Mouse (Mus musculus): ENCODE data around the gene Mtmr11. TPM values are rescaled to one million over a fixed set of nuclear protein-coding genes. Genes with fewer than 3 reads are reported as not detected.

The Mtmr11 gene
- polyA plus RNA-seq, 1 experiment from 2014 or later, result 28.7 TPM

DNA sequence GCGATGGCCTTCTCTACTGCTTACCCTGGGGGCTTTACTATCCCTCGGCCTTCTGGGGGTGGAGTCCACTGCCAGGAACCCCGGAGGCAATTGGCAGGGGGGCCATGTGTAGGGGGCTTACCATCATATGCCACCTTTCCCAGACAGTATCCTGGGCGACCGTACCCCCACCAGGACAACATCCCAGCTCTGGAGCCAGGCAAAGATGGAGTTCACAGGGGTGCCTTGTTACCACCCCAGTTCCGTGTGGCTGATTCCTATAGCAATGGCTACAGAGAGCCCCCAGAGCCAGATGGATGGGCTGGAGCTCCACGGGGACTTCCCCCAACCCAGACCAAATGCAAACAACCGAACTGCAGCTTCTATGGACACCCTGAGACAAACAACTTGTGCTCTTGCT is 6.3 kb upstream of the Mtmr11 start:
- no peak for TF ChIP-seq CTCF (IDR thresholded peaks at IDR 0.05; ENCODE audit: low read depth)
- ATAC-seq, result no peak
- Histone ChIP-seq H3K9ac (ENCODE audit: low read depth, low read length) (no peak overlapping the region), H3K9me3 (ENCODE audit: control insufficient read depth) (no peaks in the 10 kb centered on the region), H3K27ac (ENCODE audit: low read depth, low read length) (no peak overlapping the region), H3K27me3 (replicated peaks; ENCODE audit: control insufficient read depth, insufficient read depth, low read length) (no peaks in the 10 kb centered on the region), H3K4me1 (replicated peaks; ENCODE audit: control insufficient read depth, insufficient read depth, low read length) (peaks cover 2% of the 10 kb centered on the region; the same call in 1 of the 2 replicates), H3K4me2 (replicated peaks; ENCODE audit: low read depth) (no peak overlapping the region), H3K4me3 (ENCODE audit: low read depth, low read length) (no peak overlapping the region), H3K36me3 (ENCODE audit: control insufficient read depth, insufficient read depth) (peaks cover 55% of the 10 kb centered on the region)
- 81% methylated on average over 8 of the region's 8 CpGs for WGBS

DNA sequence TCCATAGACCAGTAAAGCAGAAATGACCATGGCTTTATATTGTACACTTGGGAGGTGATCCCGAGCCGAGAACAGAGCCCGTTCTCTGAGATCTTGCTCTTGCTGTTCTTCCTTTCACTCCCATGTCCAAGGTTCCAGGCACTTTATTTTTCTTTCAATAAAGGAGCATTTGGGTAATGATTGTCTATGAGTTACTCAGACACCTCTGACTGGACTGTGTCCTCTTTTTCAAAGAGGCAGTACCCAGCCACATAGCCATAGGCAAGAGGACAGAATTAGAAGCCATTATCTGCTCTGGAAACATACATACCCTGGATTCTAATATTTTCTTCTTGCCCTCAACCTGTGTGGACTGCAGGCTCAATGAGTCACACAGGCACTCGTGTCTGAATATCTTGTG is 2.0 kb upstream of the Mtmr11 start:
- Histone ChIP-seq H3K9me3 (ENCODE audit: control insufficient read depth) (no peaks in the 10 kb centered on the region), H3K27ac (ENCODE audit: low read depth, low read length) (peak overlapping the region; percentile 97), H3K4me3 (ENCODE audit: low read depth, low read length) (no peak overlapping the region), H3K9ac (ENCODE audit: low read depth, low read length) (no peak overlapping the region), H3K4me2 (replicated peaks; ENCODE audit: low read depth) (peak overlapping the region; percentile 87), H3K36me3 (ENCODE audit: control insufficient read depth, insufficient read depth) (peaks cover 13% of the 10 kb centered on the region), H3K4me1 (replicated peaks; ENCODE audit: control insufficient read depth, insufficient read depth, low read length) (peaks cover 13% of the 10 kb centered on the region), H3K27me3 (replicated peaks; ENCODE audit: control insufficient read depth, insufficient read depth, low read length) (no peaks in the 10 kb centered on the region)
- no peak for TF ChIP-seq CTCF (IDR thresholded peaks at IDR 0.05; ENCODE audit: low read depth)
- ATAC-seq, result peak; percentile 59
- 25% methylated on average over 4 of the region's 4 CpGs for WGBS

- TF ChIP-seq CTCF (IDR thresholded peaks at IDR 0.05; ENCODE audit: low read depth), result no peak
- 27% methylated on average over 4 of the region's 4 CpGs for WGBS
- peak; percentile 87 for ATAC-seq
- H3K36me3 ChIP-seq (ENCODE audit: control insufficient read depth, insufficient read depth), result peaks cover 11% of the 10 kb centered on the region
- peaks cover 13% of the 10 kb centered on the region for H3K4me1 ChIP-seq (replicated peaks; ENCODE audit: control insufficient read depth, insufficient read depth, low read length)
- H3K9ac ChIP-seq (ENCODE audit: low read depth, low read length), result peak overlapping the region; percentile 67
- peak overlapping the region; percentile 53 for H3K4me3 ChIP-seq (ENCODE audit: low read depth, low read length)
- peak overlapping the region; percentile 87 for H3K4me2 ChIP-seq (replicated peaks; ENCODE audit: low read depth)
- no peaks in the 10 kb centered on the region for H3K9me3 ChIP-seq (ENCODE audit: control insufficient read depth)
- H3K27me3 ChIP-seq (replicated peaks; ENCODE audit: control insufficient read depth, insufficient read depth, low read length), result no peaks in the 10 kb centered on the region
- peak overlapping the region; percentile 97 for H3K27ac ChIP-seq (ENCODE audit: low read depth, low read length)
Measured at GRCm38 (mm10) chr3:96160222-96160802, 1.5 kb upstream of the Mtmr11 start.

- Histone ChIP-seq H3K4me2 (replicated peaks; ENCODE audit: low read depth) (peak overlapping the region; percentile 87), H3K4me1 (replicated peaks; ENCODE audit: control insufficient read depth, insufficient read depth, low read length) (peaks cover 13% of the 10 kb centered on the region), H3K4me3 (ENCODE audit: low read depth, low read length) (peak overlapping the region; percentile 53), H3K27ac (ENCODE audit: low read depth, low read length) (peak overlapping the region; percentile 97), H3K9ac (ENCODE audit: low read depth, low read length) (peak overlapping the region; percentile 67), H3K36me3 (ENCODE audit: control insufficient read depth, insufficient read depth) (peaks cover 4% of the 10 kb centered on the region; the same call in 1 of the 2 replicates), H3K9me3 (ENCODE audit: control insufficient read depth) (no peaks in the 10 kb centered on the region), H3K27me3 (replicated peaks; ENCODE audit: control insufficient read depth, insufficient read depth, low read length) (no peaks in the 10 kb centered on the region)
- TF ChIP-seq CTCF (IDR thresholded peaks at IDR 0.05; ENCODE audit: low read depth), result no peak
- ATAC-seq, result peak; percentile 72
- WGBS, result under 1% methylated on average over 12 of the region's 12 CpGs
Measured at GRCm38 (mm10) chr3:96160803-96161516, 844 bp upstream of the Mtmr11 start.

GRCm38 (mm10) chr3:96163040-96163439 is 1.2 kb downstream of the Mtmr11 start:
- H3K36me3 ChIP-seq (ENCODE audit: control insufficient read depth, insufficient read depth), result 0 out of 2 replicates have a peak, but pooled peaks cover 6% of the 10 kb centered on the region
- TF ChIP-seq CTCF (IDR thresholded peaks at IDR 0.05; ENCODE audit: low read depth), result no peak
- H3K9me3 ChIP-seq (ENCODE audit: control insufficient read depth), result no peaks in the 10 kb centered on the region
- no peak for ATAC-seq
- H3K27me3 ChIP-seq (replicated peaks; ENCODE audit: control insufficient read depth, insufficient read depth, low read length), result no peaks in the 10 kb centered on the region
- whole genome bisulfite sequencing, result 81% methylated on average over 6 of the region's 6 CpGs
- peak overlapping the region; percentile 97; the same call in 1 of the 2 replicates for H3K27ac ChIP-seq (ENCODE audit: low read depth, low read length)
- peaks cover 13% of the 10 kb centered on the region for H3K4me1 ChIP-seq (replicated peaks; ENCODE audit: control insufficient read depth, insufficient read depth, low read length)
- peak overlapping the region; percentile 53 for H3K4me3 ChIP-seq (ENCODE audit: low read depth, low read length)
- peak overlapping the region; percentile 87 for H3K4me2 ChIP-seq (replicated peaks; ENCODE audit: low read depth)
- peak overlapping the region; percentile 67; the same call in 1 of the 2 replicates for H3K9ac ChIP-seq (ENCODE audit: low read depth, low read length)

DNA sequence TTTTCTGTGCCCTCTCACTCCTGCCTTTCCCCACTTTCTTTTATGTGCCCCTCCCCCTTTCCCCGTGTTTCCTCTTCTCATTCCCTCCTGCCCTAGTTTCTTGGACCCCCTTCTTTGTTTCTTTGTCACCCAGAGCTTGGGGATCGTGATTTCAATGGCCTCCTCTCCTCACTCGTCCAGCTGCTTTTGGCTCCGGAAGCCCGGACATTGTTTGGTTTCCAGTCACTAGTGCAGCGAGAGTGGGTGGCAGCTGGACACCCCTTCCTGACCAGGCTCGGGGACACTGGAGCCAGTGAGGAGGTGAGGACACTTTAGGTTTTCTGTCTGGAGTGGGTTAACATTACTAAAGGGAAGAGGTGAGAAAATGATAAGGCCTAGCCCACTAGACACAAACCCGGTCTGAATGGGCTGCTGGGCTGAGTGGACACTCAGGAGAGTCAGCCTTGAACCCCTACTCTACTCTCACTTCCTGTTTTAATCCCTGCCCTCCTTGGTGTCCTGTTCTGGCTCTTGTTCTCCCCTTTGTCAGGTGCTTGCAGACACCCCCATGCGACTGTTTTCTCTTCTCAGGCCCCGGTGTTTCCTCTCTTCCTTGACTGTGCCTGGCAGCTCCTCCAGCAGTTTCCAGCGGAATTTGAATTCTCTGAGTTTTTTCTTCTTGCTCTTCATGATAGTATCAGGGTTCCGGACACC is 6.8 kb downstream of the Mtmr11 start:
- 72% methylated on average over 12 of the region's 12 CpGs for WGBS
- Histone ChIP-seq H3K36me3 (ENCODE audit: control insufficient read depth, insufficient read depth) (peaks cover 30% of the 10 kb centered on the region; the same call in 1 of the 2 replicates), H3K9me3 (ENCODE audit: control insufficient read depth) (no peaks in the 10 kb centered on the region), H3K9ac (ENCODE audit: low read depth, low read length) (no peak overlapping the region), H3K4me3 (ENCODE audit: low read depth, low read length) (no peak overlapping the region), H3K27ac (ENCODE audit: low read depth, low read length) (no peak overlapping the region), H3K4me1 (replicated peaks; ENCODE audit: control insufficient read depth, insufficient read depth, low read length) (peaks cover 6% of the 10 kb centered on the region; the same call in 1 of the 2 replicates), H3K4me2 (replicated peaks; ENCODE audit: low read depth) (no peak overlapping the region), H3K27me3 (replicated peaks; ENCODE audit: control insufficient read depth, insufficient read depth, low read length) (no peaks in the 10 kb centered on the region)
- no peak for TF ChIP-seq CTCF (IDR thresholded peaks at IDR 0.05; ENCODE audit: low read depth)
- ATAC-seq, result no peak
